Mouse (Mus musculus) lung, postnatal 4 days (tissue): Measurements from ENCODE around the gene Mtg1.

Experiments
- DNase-seq, 2 experiments: peaks; one replicate each; pipeline ENCODE4 v3.0.0; 2021

The Mtg1 gene

GRCm38 (mm10) chr7:140190435-140190834 lies 53.1 kb downstream of the Mtg1 start:
- DNase-seq = no peak

GRCm38 (mm10) chr7:140192445-140192844 lies 55.1 kb downstream of the Mtg1 start:
- no peak for DNase-seq

DNA sequence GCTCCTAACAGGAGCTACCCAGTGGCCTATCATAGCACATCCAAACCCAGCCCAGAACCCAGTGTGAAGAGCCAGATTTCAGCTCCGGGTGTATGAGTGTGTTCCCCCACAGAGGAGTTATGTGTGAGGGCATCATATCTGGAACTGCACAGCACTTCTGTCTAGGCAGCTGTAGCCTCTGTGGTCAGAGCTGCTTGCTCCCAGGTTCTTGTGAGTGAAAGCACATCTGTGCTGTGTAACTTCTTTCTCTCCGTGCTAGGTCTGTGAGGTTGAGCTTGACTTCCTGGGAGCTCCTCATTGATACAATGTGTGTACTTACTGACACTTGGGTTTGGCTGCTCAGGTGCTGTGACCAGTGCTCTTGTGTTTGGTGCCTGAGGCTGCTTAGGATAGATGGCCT lies 55.5 kb downstream of the Mtg1 start:
- no peak for DNase-seq

GRCm38 (mm10) chr7:140194031-140194430 lies 56.7 kb downstream of the Mtg1 start:
- DNase-seq = no peak

GRCm38 (mm10) chr7:140196002-140196401 lies 58.6 kb downstream of the Mtg1 start:
- no peak for DNase-seq
